Comparison of ENCODE assay signal across 7 mouse cellular contexts in the genomic region with DNA sequence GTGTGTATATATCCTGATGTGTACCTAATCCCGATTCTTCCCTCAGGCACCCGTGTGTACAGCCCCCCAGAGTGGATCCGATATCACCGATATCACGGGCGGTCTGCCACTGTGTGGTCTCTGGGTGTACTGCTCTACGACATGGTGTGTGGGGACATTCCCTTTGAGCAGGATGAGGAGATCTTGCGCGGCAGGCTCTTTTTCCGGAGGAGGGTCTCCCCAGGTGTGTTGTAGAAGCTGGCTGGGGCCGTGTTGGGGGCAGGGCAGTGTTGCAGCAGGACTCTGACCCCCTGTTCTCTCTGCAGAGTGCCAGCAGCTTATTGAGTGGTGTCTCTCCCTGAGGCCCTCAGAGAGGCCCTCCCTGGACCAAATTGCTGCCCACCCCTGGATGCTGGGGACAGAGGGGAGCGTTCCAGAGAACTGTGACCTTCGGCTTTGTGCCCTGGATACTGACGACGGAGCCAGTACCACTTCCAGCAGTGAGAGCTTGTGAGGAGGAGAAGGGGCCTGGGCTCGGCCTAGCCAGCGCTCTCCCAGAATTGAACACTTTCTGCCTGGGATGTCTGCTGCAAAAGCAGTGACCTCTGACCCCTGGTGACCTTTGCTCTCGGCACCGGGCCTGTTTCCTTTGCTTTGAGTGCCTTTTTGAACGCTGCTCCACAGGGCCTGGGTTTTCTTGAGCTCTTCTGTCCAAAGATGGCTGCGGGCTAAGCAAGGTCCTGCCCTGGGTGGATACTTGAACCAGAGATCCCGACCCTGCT. TPM values are rescaled to one million over a fixed set of nuclear protein-coding genes. Genes with fewer than 3 reads are reported as not detected.
A peak's percentile ranks its signal among the peaks of the same experiment; 100 is the strongest.
DNase-seq lines count a peak whose midpoint lies in the region; ATAC-seq and TF ChIP-seq lines count a peak whose summit lies in the region.

No protein-coding gene starts in this region.

- H3K9ac ChIP-seq in heart, embryonic 13.5 days = peak overlapping the region; percentile 98

- H3K27me3 ChIP-seq in heart, embryonic 13.5 days (replicated peaks) = no peaks in the 10 kb centered on the region
- H3K27me3 ChIP-seq in myocyte (ENCODE audit: control insufficient read depth, insufficient read depth, insufficient read length) = no peaks in the 10 kb centered on the region

- H3K27ac ChIP-seq in heart, embryonic 13.5 days (replicated peaks) = peak overlapping the region; percentile 97

- TF ChIP-seq POLR2A in myocyte (IDR thresholded peaks at IDR 0.05; ENCODE audit: insufficient read length, low read depth) = no peak

- no peak for ATAC-seq in heart, embryonic 13.5 days (ENCODE audit: extremely low read depth, insufficient number of reproducible peaks, low FRiP score, low TSS enrichment)

- 32% methylated on average over 22 of the region's 22 CpGs for WGBS in heart, embryonic 13.5 days

- H3K4me1 ChIP-seq in heart, embryonic 13.5 days = peaks cover 59% of the 10 kb centered on the region

- no peaks in the 10 kb centered on the region for H3K9me3 ChIP-seq in heart, embryonic 13.5 days

- H3K36me3 ChIP-seq in heart, embryonic 13.5 days = peaks cover 26% of the 10 kb centered on the region
- H3K36me3 ChIP-seq in myocyte (ENCODE audit: control insufficient read depth, insufficient read depth) = peaks cover 10% of the 10 kb centered on the region

- H3K79me2 ChIP-seq in myocyte (ENCODE audit: control insufficient read depth, insufficient read depth) = peaks cover 12% of the 10 kb centered on the region

- no peak overlapping the region for H3ac ChIP-seq in myocyte (ENCODE audit: control insufficient read depth, insufficient read length)

- peak; percentile 38 for DNase-seq in right cerebral cortex, postnatal 4 days
- DNase-seq in right cerebral cortex, postnatal 36 days (ENCODE audit: low spot score in 2 of 2) = no peak
- peak; percentile 82 for DNase-seq in cerebellum, adult 9-11 months
- DNase-seq in kidney, postnatal 36 days = peak; percentile 82 to 90
- no peak for DNase-seq in ovary, adult 18-20 months (ENCODE audit: low spot score)

- H3K4me3 ChIP-seq in heart, embryonic 13.5 days = peak overlapping the region; percentile 96
- peak overlapping the region; percentile 51 for H3K4me3 ChIP-seq in myocyte

- H3K4me2 ChIP-seq in heart, embryonic 13.5 days = peak overlapping the region; percentile 94
- H3K4me2 ChIP-seq in myocyte (ENCODE audit: low read depth) = peak overlapping the region; percentile 98

TF ChIP-seq in myocyte, 11 proteins besides CTCF, POLR2A, EP300 and RAD21:
- no peak for TF ChIP-seq MYOG (IDR thresholded peaks at IDR 0.05; ENCODE audit: control insufficient read depth in 1 of 3, insufficient read depth in 1 of 3, insufficient read length in 2 of 3, low read depth in 2 of 3)
- TF ChIP-seq MAX (IDR thresholded peaks at IDR 0.05; ENCODE audit: low read depth) = no peak
- no peak for TF ChIP-seq SRF (IDR thresholded peaks at IDR 0.05; ENCODE audit: control insufficient read depth, insufficient read length, low read depth)
- no peak for TF ChIP-seq E2F4 (IDR thresholded peaks at IDR 0.05; ENCODE audit: insufficient read depth)

RNA-seq across cellular contexts. Expression of a gene that starts 2.5 kb away (rescaled TPM):
- 51.8 and 57.0 TPM in 2 replicates for polyA plus RNA-seq in heart, embryonic 13.5 days (2015; fragmentation: Nextera tagmentation; extraction: Ambion mirVana)
- polyA plus RNA-seq in myocyte (2012; fragmentation: generic; extraction: Trizol) = 26.9 TPM

RNA-seq across cellular contexts. Expression of a gene that starts 45.0 kb away (rescaled TPM):
- polyA plus RNA-seq in heart, embryonic 13.5 days (2015; fragmentation: Nextera tagmentation; extraction: Ambion mirVana) = 54.1 and 63.7 TPM in 2 replicates
- 49.3 TPM for polyA plus RNA-seq in myocyte (2012; fragmentation: generic; extraction: Trizol)

RNA-seq across cellular contexts. Expression of a gene that starts 45.3 kb away (rescaled TPM):
- polyA plus RNA-seq in heart, embryonic 13.5 days (2015; fragmentation: Nextera tagmentation; extraction: Ambion mirVana) = 8.9 and 10.5 TPM in 2 replicates
- polyA plus RNA-seq in myocyte (2012; fragmentation: generic; extraction: Trizol) = 15.0 TPM

Comparison
In these comparisons a context has a peak if more than half of its experiments do, and no peak if none do; other contexts are left out.
1. DNase-seq: peak in right cerebral cortex, postnatal 4 days (single experiment), cerebellum, adult 9-11 months (single experiment) and kidney, postnatal 36 days (2 of 2); none in right cerebral cortex, postnatal 36 days (0 of 2) and ovary, adult 18-20 months (single experiment).